Mouse (Mus musculus) cerebellum, adult 11 months (tissue): ENCODE measurements around the gene Pin1.

ENCODE experiments used
- DNase-seq: peaks from one replicate; pipeline ENCODE4 v3.0.0; 2022

Gene Pin1

GRCm38 (mm10) chr9:20705981-20706380 is 54.1 kb downstream of the Pin1 start:
- DNase-seq, result no peak

DNA sequence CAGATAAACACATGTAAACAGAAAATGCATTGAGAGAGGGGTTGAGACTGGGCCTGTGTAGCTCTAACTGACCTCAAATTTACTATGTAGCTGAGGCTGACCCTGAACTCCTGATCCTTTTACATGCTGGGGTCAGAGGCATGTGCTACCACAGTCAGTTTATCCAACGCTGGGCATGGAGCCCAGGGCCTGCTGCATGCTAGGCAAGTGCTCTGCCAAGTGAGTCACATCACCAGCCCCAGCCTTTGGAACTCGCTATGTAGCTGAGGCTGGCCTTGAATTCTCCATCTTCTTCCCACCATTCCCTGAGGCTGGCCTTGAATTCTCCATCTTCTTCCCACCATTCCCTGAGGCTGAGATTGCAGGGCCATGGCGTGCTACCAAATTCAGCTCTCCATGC is 58.6 kb downstream of the Pin1 start:
- DNase-seq, result no peak

DNA sequence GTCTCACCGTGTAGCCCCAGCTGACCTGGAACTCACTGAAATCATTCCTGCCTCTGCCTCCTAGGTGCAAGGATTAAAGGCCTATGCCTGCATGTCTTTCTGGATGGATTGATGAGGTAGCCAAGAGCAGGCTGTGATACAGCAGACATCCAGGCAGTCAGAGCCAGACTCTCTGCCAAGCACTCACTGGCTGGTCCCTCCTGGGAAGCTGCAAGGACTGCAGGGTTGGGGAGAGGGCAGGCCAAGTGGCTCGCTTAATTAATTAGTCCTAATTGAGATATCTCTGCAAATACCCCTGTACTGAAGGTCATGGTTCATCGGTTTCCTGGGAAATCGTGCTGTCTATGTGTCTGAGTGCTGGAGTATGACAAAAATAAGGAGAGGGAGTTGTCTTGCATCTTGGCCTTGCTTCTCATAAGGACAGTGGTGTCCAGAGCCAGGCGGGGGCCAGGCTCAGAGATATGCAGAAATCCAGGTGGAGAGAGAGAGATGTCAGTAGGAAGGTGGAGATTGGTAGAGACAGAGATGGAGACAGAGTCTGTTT is 61.1 kb downstream of the Pin1 start:
- DNase-seq, result no peak

GRCm38 (mm10) chr9:20713478-20713987 is 61.6 kb downstream of the Pin1 start:
- no peak for DNase-seq

DNA sequence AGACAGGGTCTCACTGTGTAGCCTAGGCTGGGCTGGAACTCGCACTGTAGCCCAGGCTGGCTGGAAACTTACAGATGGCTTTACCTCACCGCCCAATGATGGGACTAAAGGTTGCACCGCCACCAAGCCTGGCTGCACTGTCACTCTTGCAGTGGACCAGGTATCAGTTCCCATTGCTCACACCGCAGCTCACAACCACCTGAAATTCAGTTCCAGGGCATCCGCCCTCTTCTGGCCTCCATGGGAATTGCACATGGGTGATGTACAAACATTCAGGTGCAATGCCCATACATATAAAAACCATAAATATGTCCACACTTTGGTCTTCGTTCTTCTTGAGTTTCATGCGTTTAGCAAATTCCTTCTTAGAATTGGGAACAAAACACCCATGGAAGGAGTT is 63.4 kb downstream of the Pin1 start:
- no peak for DNase-seq
